Mouse (Mus musculus) G1E (cell line): ENCODE measurements around the gene Traf3. TPM values are rescaled to one million over a fixed set of nuclear protein-coding genes. Genes with fewer than 3 reads are reported as not detected.

Experiments
- ATAC-seq: 2 replicates; pipeline ENCODE4 v1.8.0; 2016; ENCODE audit warnings: mild to moderate bottlenecking; ENCODE audit not compliant: insufficient number of reproducible peaks, poor library complexity, low FRiP score, severe bottlenecking; ENCODE audit errors: extremely low read depth
- DNase-seq: peaks from one replicate; pipeline ENCODE4 v3.0.0; 2012; ENCODE audit warnings: low spot score
- H3K27me3 ChIP-seq: 2 replicates; pipeline ENCODE4 v1.6.1; 2012; ENCODE audit warnings: mild to moderate bottlenecking, low read length, inconsistent platforms; ENCODE audit not compliant: insufficient read depth
- H3K36me3 ChIP-seq: replicated peaks from 2 replicates; pipeline ENCODE3; 2012; ENCODE audit warnings: mild to moderate bottlenecking, inconsistent platforms
- H3K4me1 ChIP-seq: 2 replicates; pipeline ENCODE4 v1.6.1; 2012; ENCODE audit warnings: low read depth, low read length, inconsistent platforms, mixed read lengths; ENCODE audit not compliant: insufficient read depth
- H3K4me3 ChIP-seq: 2 replicates; pipeline ENCODE4 v1.5.1; 2012; ENCODE audit warnings: low read depth, mild to moderate bottlenecking, inconsistent platforms, low read length, moderate library complexity, mixed read lengths
- H3K9me3 ChIP-seq: replicated peaks from 2 replicates; pipeline ENCODE4 v1.6.1; 2012; ENCODE audit warnings: inconsistent platforms
- CTCF ChIP-seq: IDR thresholded peaks from 2 replicates; pipeline ENCODE4 v1.5.1; 2012; ENCODE audit warnings: low read depth, low read length, inconsistent platforms, mixed read lengths
- GATA1 ChIP-seq: IDR thresholded peaks from 2 replicates; pipeline ENCODE4 v1.6.1; 2012; ENCODE audit warnings: borderline replicate concordance, low read length, inconsistent platforms, mixed read lengths
- GATA2 ChIP-seq: IDR thresholded peaks from 2 replicates; pipeline ENCODE4 v1.6.1; 2012; ENCODE audit warnings: low read depth, low read length, inconsistent platforms, borderline replicate concordance
- POLR2AphosphoS5 ChIP-seq: IDR thresholded peaks from 2 replicates; pipeline ENCODE4 v1.6.1; 2012; ENCODE audit warnings: low read depth, low read length, inconsistent platforms; ENCODE audit not compliant: insufficient replicate concordance
- TAL1 ChIP-seq: conservative IDR thresholded peaks from 2 replicates; pipeline ENCODE4 v1.6.1; 2012; ENCODE audit warnings: low read depth, low read length, inconsistent platforms, mixed read lengths
- polyA plus RNA-seq: library from polyadenylated mRNA; stranded (reverse); fragments of >175 nt; gene quantifications from 2 replicates; pipeline ENCODE4 v1.2.3, GENCODE M21; 2012
- total RNA-seq, 2 experiments: library from RNA; stranded (forward) in 1 of 2; stranded (reverse) in 1 of 2; fragments of 200-1000 nt in 1 of 2; fragments of >200 nt in 1 of 2; fragmentation: Nextera tagmentation in 1 of 2; gene quantifications; 2 replicates each; pipeline ENCODE4 v1.2.3; 2014 to 2017

Traf3 gene
- total and polyA plus RNA-seq, 3 experiments = 0.16 TPM; not detected in 2

GRCm38 (mm10) chr12:111192777-111193176, 26.6 kb downstream of the Traf3 start:
- H3K9me3 ChIP-seq = no peaks in the 10 kb centered on the region
- ATAC-seq (no peak), DNase-seq (no peak)
- TF ChIP-seq GATA1 = no peak
- no peak for TF ChIP-seq POLR2AphosphoS5
- TF ChIP-seq GATA2 = no peak
- no peak for TF ChIP-seq CTCF
- no peak for TF ChIP-seq TAL1
- no peaks in the 10 kb centered on the region for H3K4me1 ChIP-seq
- H3K4me3 ChIP-seq = no peak overlapping the region
- H3K27me3 ChIP-seq = peaks cover 19% of the 10 kb centered on the region
- no peaks in the 10 kb centered on the region for H3K36me3 ChIP-seq

GRCm38 (mm10) chr12:111193331-111193730, 27.2 kb downstream of the Traf3 start:
- no peak for ATAC-seq
- Histone ChIP-seq H3K36me3 (no peaks in the 10 kb centered on the region), H3K4me1 (no peaks in the 10 kb centered on the region), H3K27me3 (peaks cover 19% of the 10 kb centered on the region), H3K4me3 (no peak overlapping the region), H3K9me3 (no peaks in the 10 kb centered on the region)
- TF ChIP-seq POLR2AphosphoS5 = no peak
- no peak for DNase-seq

- H3K4me3 ChIP-seq = no peak overlapping the region
- H3K36me3 ChIP-seq = no peaks in the 10 kb centered on the region
- DNase-seq (no peak), ATAC-seq (no peak)
- peaks cover 22% of the 10 kb centered on the region for H3K27me3 ChIP-seq
- no peaks in the 10 kb centered on the region for H3K4me1 ChIP-seq
- H3K9me3 ChIP-seq = no peaks in the 10 kb centered on the region
- TF ChIP-seq GATA2 (no peak), TAL1 (no peak), GATA1 (no peak), POLR2AphosphoS5 (no peak), CTCF (no peak)
Measured at GRCm38 (mm10) chr12:111196548-111196947, 30.4 kb downstream of the Traf3 start.

GRCm38 (mm10) chr12:111203076-111203475, 36.9 kb downstream of the Traf3 start:
- Histone ChIP-seq H3K27me3 (peaks cover 25% of the 10 kb centered on the region), H3K4me1 (no peaks in the 10 kb centered on the region), H3K36me3 (no peaks in the 10 kb centered on the region), H3K9me3 (no peaks in the 10 kb centered on the region), H3K4me3 (no peak overlapping the region)
- TF ChIP-seq GATA2 = no peak
- TF ChIP-seq POLR2AphosphoS5 = no peak
- TF ChIP-seq GATA1 = no peak
- no peak for TF ChIP-seq CTCF
- no peak for TF ChIP-seq TAL1
- DNase-seq (no peak), ATAC-seq (no peak)

GRCm38 (mm10) chr12:111203945-111204344, 37.8 kb downstream of the Traf3 start:
- Histone ChIP-seq H3K9me3 (no peaks in the 10 kb centered on the region), H3K27me3 (peaks cover 26% of the 10 kb centered on the region), H3K4me1 (no peaks in the 10 kb centered on the region), H3K4me3 (no peak overlapping the region), H3K36me3 (no peaks in the 10 kb centered on the region)
- DNase-seq (no peak), ATAC-seq (no peak)
- no peak for TF ChIP-seq CTCF
- TF ChIP-seq POLR2AphosphoS5 = no peak
- TF ChIP-seq GATA2 = no peak
- TF ChIP-seq GATA1 = no peak
- no peak for TF ChIP-seq TAL1

- Histone ChIP-seq H3K4me3 (no peak overlapping the region), H3K36me3 (no peaks in the 10 kb centered on the region), H3K9me3 (no peaks in the 10 kb centered on the region), H3K27me3 (peaks cover 32% of the 10 kb centered on the region), H3K4me1 (no peaks in the 10 kb centered on the region)
- no peak for ATAC-seq
- no peak for DNase-seq
- TF ChIP-seq GATA1 (no peak), TAL1 (no peak), POLR2AphosphoS5 (no peak), CTCF (no peak), GATA2 (no peak)
Measured at GRCm38 (mm10) chr12:111207641-111208040, 41.5 kb downstream of the Traf3 start.

- Histone ChIP-seq H3K36me3 (no peaks in the 10 kb centered on the region), H3K9me3 (no peaks in the 10 kb centered on the region), H3K4me1 (no peaks in the 10 kb centered on the region), H3K27me3 (peaks cover 36% of the 10 kb centered on the region), H3K4me3 (no peak overlapping the region)
- TF ChIP-seq CTCF (no peak), POLR2AphosphoS5 (no peak), GATA1 (no peak), GATA2 (no peak), TAL1 (no peak)
- ATAC-seq = no peak
- no peak for DNase-seq
Measured at GRCm38 (mm10) chr12:111211729-111212128, 45.6 kb downstream of the Traf3 start.
